Mouse (Mus musculus) kidney, adult 2 months (tissue): ENCODE data around the gene Ppp1r1b. TPM values are rescaled to one million over a fixed set of nuclear protein-coding genes. Genes with fewer than 3 reads are reported as not detected.

Source experiments
- DNase-seq: peaks from one replicate; pipeline ENCODE4 v3.0.0; 2021
- H3K27ac ChIP-seq: fragments of 200-500 bp; 2 replicates; pipeline ENCODE4 v1.5.1; 2012; ENCODE audit warnings: low read depth, low read length, control low read depth, inconsistent platforms; ENCODE audit not compliant: insufficient read depth
- H3K27me3 ChIP-seq: fragments of 200-500 bp; replicated peaks from 2 replicates; pipeline ENCODE4 v1.6.1; 2012; ENCODE audit warnings: mild to moderate bottlenecking, moderate library complexity, low read length, inconsistent platforms; ENCODE audit not compliant: control insufficient read depth, insufficient read depth
- H3K36me3 ChIP-seq: fragments of 200-500 bp; 2 replicates; pipeline ENCODE4 v1.6.1; 2012; ENCODE audit warnings: mild to moderate bottlenecking, moderate library complexity, low read length, inconsistent platforms; ENCODE audit not compliant: control insufficient read depth, insufficient read depth
- H3K4me1 ChIP-seq: fragments of 200-500 bp; 2 replicates; pipeline ENCODE4 v1.6.1; 2011; ENCODE audit warnings: low read length; ENCODE audit not compliant: control insufficient read depth, insufficient read depth
- H3K4me3 ChIP-seq: fragments of 200-500 bp; 2 replicates; pipeline ENCODE4 v1.5.1; 2011; ENCODE audit warnings: mild to moderate bottlenecking, low read depth, low read length, control low read depth; ENCODE audit not compliant: insufficient read depth
- CTCF ChIP-seq: fragments of 200-500 bp; conservative IDR thresholded peaks from 2 replicates; pipeline ENCODE4 v1.5.1; 2011; ENCODE audit warnings: low read depth, mild to moderate bottlenecking, control low read depth, low read length, moderate library complexity, mixed read lengths; ENCODE audit not compliant: insufficient read depth, insufficient read length
- POLR2A ChIP-seq: fragments of 200-500 bp; IDR thresholded peaks from one replicate; pipeline ENCODE4 v1.6.1; 2011; ENCODE audit warnings: low read depth, low read length, control low read depth
- WGBS: fragments of 180-500 bp; shearing (Covaris S2); methylation state at CpG from one replicate; pipeline ENCODE4 v1.1.7; 2018; 5-methylcytosine and 5-hydroxymethylcytosine counted together
- polyA plus RNA-seq: library from polyadenylated mRNA; depleted of rRNA; stranded (reverse); fragments of >200 nt; gene quantifications from 2 replicates; pipeline ENCODE4 v1.2.3, GENCODE M21; 2012

Ppp1r1b gene
- polyA plus RNA-seq, 1 experiment = 94.6 TPM

GRCm38 (mm10) chr11:98329081-98329959 is 18.9 kb upstream of the Ppp1r1b start, which contains the start of gene Neurod2:
TSS of gene Neurod2 (minus strand) at chr11:98329648.
- Histone ChIP-seq H3K4me1 (no peaks in the 10 kb centered on the region; the same call in 1 of the 2 replicates), H3K27ac (no peak within 1 kb of the TSS), H3K36me3 (no peaks in the 10 kb centered on the region), H3K4me3 (peak within 1 kb of the TSS; percentile 13; the same call in 1 of the 2 replicates), H3K27me3 (peaks cover 15% of the 10 kb centered on the region)
- TF ChIP-seq CTCF (no peak), POLR2A (no peak)
- no peak for DNase-seq
- WGBS = 6% methylated on average over 38 of the region's 38 CpGs

GRCm38 (mm10) chr11:98329960-98330744 is 18.1 kb upstream of the Ppp1r1b start:
- no peaks in the 10 kb centered on the region; the same call in 1 of the 2 replicates for H3K4me1 ChIP-seq
- H3K4me3 ChIP-seq = no peak overlapping the region
- WGBS = 59% methylated on average over 9 of the region's 9 CpGs
- H3K36me3 ChIP-seq = no peaks in the 10 kb centered on the region
- no peak overlapping the region for H3K27ac ChIP-seq
- DNase-seq = no peak
- no peak for TF ChIP-seq CTCF
- TF ChIP-seq POLR2A = no peak
- peaks cover 15% of the 10 kb centered on the region for H3K27me3 ChIP-seq

GRCm38 (mm10) chr11:98330745-98331204 is 17.4 kb upstream of the Ppp1r1b start:
- H3K4me1 ChIP-seq = no peaks in the 10 kb centered on the region; the same call in 1 of the 2 replicates
- DNase-seq = no peak
- H3K27me3 ChIP-seq = peaks cover 15% of the 10 kb centered on the region
- H3K36me3 ChIP-seq = no peaks in the 10 kb centered on the region
- H3K27ac ChIP-seq = no peak overlapping the region
- WGBS = 75% methylated on average over 2 of the region's 2 CpGs
- H3K4me3 ChIP-seq = no peak overlapping the region
- TF ChIP-seq CTCF = no peak
- no peak for TF ChIP-seq POLR2A

GRCm38 (mm10) chr11:98331401-98331800 is 16.8 kb upstream of the Ppp1r1b start:
- H3K4me3 ChIP-seq = no peak overlapping the region
- H3K4me1 ChIP-seq = no peaks in the 10 kb centered on the region; the same call in 1 of the 2 replicates
- no peak for DNase-seq
- TF ChIP-seq POLR2A = no peak
- TF ChIP-seq CTCF = no peak
- H3K27me3 ChIP-seq = peaks cover 15% of the 10 kb centered on the region
- no peak overlapping the region for H3K27ac ChIP-seq
- 64% methylated on average over 1 of the region's 1 CpGs for WGBS
- H3K36me3 ChIP-seq = no peaks in the 10 kb centered on the region

GRCm38 (mm10) chr11:98332186-98332585 is 16.0 kb upstream of the Ppp1r1b start:
- TF ChIP-seq POLR2A (no peak), CTCF (no peak)
- H3K4me1 ChIP-seq = no peaks in the 10 kb centered on the region; the same call in 1 of the 2 replicates
- H3K4me3 ChIP-seq = no peak overlapping the region
- WGBS = 83% methylated on average over 3 of the region's 3 CpGs
- peaks cover 14% of the 10 kb centered on the region for H3K27me3 ChIP-seq
- no peak for DNase-seq
- H3K36me3 ChIP-seq = no peaks in the 10 kb centered on the region
- no peak overlapping the region for H3K27ac ChIP-seq

- no peak for TF ChIP-seq POLR2A
- no peak for TF ChIP-seq CTCF
- no peak for DNase-seq
- Histone ChIP-seq H3K4me1 (no peaks in the 10 kb centered on the region), H3K27ac (no peak overlapping the region), H3K4me3 (no peak overlapping the region), H3K36me3 (no peaks in the 10 kb centered on the region), H3K27me3 (peaks cover 10% of the 10 kb centered on the region)
- WGBS = 78% methylated on average over 4 of the region's 4 CpGs
Observed at GRCm38 (mm10) chr11:98332841-98333240, 15.4 kb upstream of the Ppp1r1b start.

GRCm38 (mm10) chr11:98333263-98333696 is 14.9 kb upstream of the Ppp1r1b start:
- no peak for DNase-seq
- Histone ChIP-seq H3K27ac (no peak overlapping the region), H3K4me3 (no peak overlapping the region), H3K36me3 (no peaks in the 10 kb centered on the region), H3K4me1 (no peaks in the 10 kb centered on the region), H3K27me3 (peaks cover 8% of the 10 kb centered on the region)
- TF ChIP-seq CTCF (no peak), POLR2A (no peak)
- WGBS = 81% methylated on average over 10 of the region's 10 CpGs
